Mouse (Mus musculus) heart, embryonic 11.5 days (tissue): ENCODE data around the gene Mbnl1. TPM values are rescaled to one million over a fixed set of nuclear protein-coding genes. Genes with fewer than 3 reads are reported as not detected.

Source experiments
- ATAC-seq: fragments of 200-750 bp; cut with Nextera tagmentation; replicated peaks from 2 replicates; pipeline ENCODE4 v1.8.0; 2017; ENCODE audit warnings: moderate library complexity; ENCODE audit not compliant: insufficient number of reproducible peaks, low FRiP score, low TSS enrichment
- H3K27ac ChIP-seq: fragments of 300-500 bp; sonication (generic); 2 replicates; pipeline ENCODE4 v1.5.1; 2014; ENCODE audit warnings: mild to moderate bottlenecking, low read depth, low read length
- H3K27me3 ChIP-seq: fragments of 300-500 bp; sonication (generic); 2 replicates; pipeline ENCODE4 v1.6.1; 2014; ENCODE audit warnings: mild to moderate bottlenecking, low read length, mixed read lengths; ENCODE audit not compliant: control insufficient read depth, insufficient read depth
- H3K36me3 ChIP-seq: fragments of 300-500 bp; sonication (generic); 2 replicates; pipeline ENCODE4 v1.6.1; 2014; ENCODE audit warnings: mild to moderate bottlenecking, low read length, moderate library complexity, mixed read lengths; ENCODE audit not compliant: control insufficient read depth, insufficient read depth
- H3K4me1 ChIP-seq: fragments of 300-500 bp; sonication (generic); 2 replicates; pipeline ENCODE4 v1.6.1; 2014; ENCODE audit warnings: low read length; ENCODE audit not compliant: control insufficient read depth, insufficient read depth
- H3K4me2 ChIP-seq: fragments of 300-500 bp; sonication (generic); 2 replicates; pipeline ENCODE4 v1.6.1; 2014; ENCODE audit warnings: mild to moderate bottlenecking, moderate library complexity
- H3K4me3 ChIP-seq: fragments of 300-500 bp; sonication (generic); 2 replicates; pipeline ENCODE4 v1.5.1; 2014; ENCODE audit warnings: low read depth, low read length
- H3K9ac ChIP-seq: fragments of 300-500 bp; sonication (generic); 2 replicates; pipeline ENCODE4 v1.6.1; 2014; ENCODE audit warnings: mild to moderate bottlenecking, low read depth, low read length, moderate library complexity
- H3K9me3 ChIP-seq: fragments of 300-500 bp; sonication (generic); replicated peaks from 2 replicates; pipeline ENCODE4 v1.6.1; 2016; ENCODE audit warnings: low read length; ENCODE audit not compliant: control insufficient read depth
- WGBS: fragments of 180-500 bp; shearing (Covaris S2); extraction: QIAGEN DNeasy Blood & Tissue Kit; methylation state at CpG from one replicate; pipeline ENCODE4 v1.1.7; 2014; ENCODE audit not compliant: insufficient replicate concordance; 5-methylcytosine and 5-hydroxymethylcytosine counted together
- polyA plus RNA-seq: library from polyadenylated mRNA; unstranded; fragments of >200 nt; fragmentation: Nextera tagmentation; extraction: Ambion mirVana; gene quantifications from 2 replicates; pipeline ENCODE4 v1.2.1, GENCODE M21; 2014

The Mbnl1 gene
- polyA plus RNA-seq, 1 experiment from 2014 or later = 101 TPM

DNA sequence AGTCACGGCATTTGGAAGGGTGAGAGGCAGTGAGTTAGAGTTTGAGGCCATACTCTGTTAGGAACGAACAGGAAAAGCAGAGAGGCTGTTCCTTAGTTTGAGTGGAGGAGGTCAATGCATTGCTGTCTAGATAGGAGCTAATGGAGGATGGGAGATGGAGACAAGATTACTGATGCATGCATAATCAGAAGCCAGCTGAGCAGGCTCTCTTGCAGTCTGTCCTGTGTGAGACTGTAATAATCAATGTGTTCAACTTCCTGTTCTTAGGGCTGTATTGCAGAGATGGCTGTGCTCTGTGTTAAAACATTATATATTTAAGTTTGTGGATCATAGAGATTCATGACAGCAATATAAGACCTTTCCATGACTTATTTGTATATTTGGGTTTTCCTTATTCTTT lies 87.1 kb downstream of the Mbnl1 start:
- H3K4me1 ChIP-seq = peaks cover 23% of the 10 kb centered on the region

GRCm38 (mm10) chr3:60563529-60564243 lies 91.1 kb downstream of the Mbnl1 start:
- no peak overlapping the region for H3K9ac ChIP-seq
- H3K9me3 ChIP-seq = no peaks in the 10 kb centered on the region
- 46% methylated on average over 10 of the region's 10 CpGs for WGBS
- peaks cover 19% of the 10 kb centered on the region for H3K4me1 ChIP-seq
- H3K36me3 ChIP-seq = no peaks in the 10 kb centered on the region
- no peak for ATAC-seq
- H3K27me3 ChIP-seq = no peaks in the 10 kb centered on the region
- peak overlapping the region; percentile 41; the same call in 1 of the 2 replicates for H3K27ac ChIP-seq
- no peak overlapping the region for H3K4me3 ChIP-seq
- H3K4me2 ChIP-seq = peak overlapping the region; percentile 16; the same call in 1 of the 2 replicates

More for the DNA sequence above, 87.1 kb downstream of the Mbnl1 start:
- no peak overlapping the region for H3K4me3 ChIP-seq
- no peak overlapping the region for H3K27ac ChIP-seq
- H3K9ac ChIP-seq = no peak overlapping the region
- WGBS = 77% methylated on average over 2 of the region's 2 CpGs
- H3K27me3 ChIP-seq = no peaks in the 10 kb centered on the region
- ATAC-seq = no peak
- no peak overlapping the region for H3K4me2 ChIP-seq
- H3K9me3 ChIP-seq = no peaks in the 10 kb centered on the region
- no peaks in the 10 kb centered on the region for H3K36me3 ChIP-seq

DNA sequence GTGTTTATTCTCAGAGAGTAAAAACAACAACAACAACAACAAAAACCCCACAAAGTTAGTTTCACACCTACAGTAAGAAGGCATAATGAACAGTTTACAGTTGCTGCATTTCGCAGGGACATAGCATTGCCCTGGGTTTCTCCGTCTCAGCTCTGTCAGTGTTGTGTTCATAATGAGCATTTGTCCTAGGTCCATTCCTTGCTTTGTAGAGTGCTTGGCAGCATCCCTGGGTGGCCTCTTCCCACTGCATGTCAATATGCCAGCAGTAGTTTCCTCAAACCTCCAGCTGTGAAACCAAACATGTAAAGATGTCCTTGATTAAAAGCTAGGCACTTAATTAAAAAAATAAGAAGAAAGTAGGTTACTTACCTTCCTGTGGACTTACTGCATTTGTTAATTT lies 91.6 kb downstream of the Mbnl1 start:
- no peak overlapping the region for H3K4me3 ChIP-seq
- H3K27me3 ChIP-seq = no peaks in the 10 kb centered on the region
- ATAC-seq = no peak
- 86% methylated on average over 2 of the region's 2 CpGs for WGBS
- H3K9me3 ChIP-seq = no peaks in the 10 kb centered on the region
- H3K27ac ChIP-seq = no peak overlapping the region
- no peaks in the 10 kb centered on the region for H3K36me3 ChIP-seq
- no peak overlapping the region for H3K4me2 ChIP-seq
- no peak overlapping the region for H3K9ac ChIP-seq
- peaks cover 20% of the 10 kb centered on the region for H3K4me1 ChIP-seq

DNA sequence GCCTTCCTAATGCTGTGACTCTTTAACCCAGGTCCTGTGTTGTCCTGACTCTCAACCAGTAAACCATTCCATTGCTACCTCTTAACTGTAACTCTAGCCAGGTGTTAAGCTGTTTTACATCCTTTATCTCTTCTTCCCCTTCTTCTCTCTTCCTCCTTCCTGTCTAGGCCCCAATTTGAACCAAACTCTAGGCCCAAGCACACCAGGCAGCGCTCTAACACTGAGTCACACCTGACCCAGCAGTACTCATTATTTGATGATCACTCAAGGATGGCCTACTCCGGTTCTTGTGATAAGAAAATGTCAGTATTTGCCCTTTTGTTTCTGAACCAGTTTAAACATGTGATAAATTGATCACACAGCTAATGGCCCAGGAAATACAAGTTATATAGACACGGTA lies 92.6 kb downstream of the Mbnl1 start:
- H3K9me3 ChIP-seq = no peaks in the 10 kb centered on the region
- ATAC-seq = no peak
- H3K9ac ChIP-seq = no peak overlapping the region
- H3K36me3 ChIP-seq = no peaks in the 10 kb centered on the region
- no peak overlapping the region for H3K4me3 ChIP-seq
- H3K27me3 ChIP-seq = no peaks in the 10 kb centered on the region
- 81% methylated on average over 3 of the region's 3 CpGs for WGBS
- no peak overlapping the region for H3K4me2 ChIP-seq
- H3K4me1 ChIP-seq = peaks cover 23% of the 10 kb centered on the region
- no peak overlapping the region for H3K27ac ChIP-seq

GRCm38 (mm10) chr3:60565950-60566349 lies 93.3 kb downstream of the Mbnl1 start:
- Histone ChIP-seq H3K27me3 (no peaks in the 10 kb centered on the region), H3K4me3 (no peak overlapping the region), H3K27ac (no peak overlapping the region), H3K36me3 (no peaks in the 10 kb centered on the region), H3K4me1 (peaks cover 30% of the 10 kb centered on the region), H3K4me2 (no peak overlapping the region), H3K9ac (no peak overlapping the region), H3K9me3 (no peaks in the 10 kb centered on the region)
- no peak for ATAC-seq
- 92% methylated on average over 3 of the region's 3 CpGs for WGBS

DNA sequence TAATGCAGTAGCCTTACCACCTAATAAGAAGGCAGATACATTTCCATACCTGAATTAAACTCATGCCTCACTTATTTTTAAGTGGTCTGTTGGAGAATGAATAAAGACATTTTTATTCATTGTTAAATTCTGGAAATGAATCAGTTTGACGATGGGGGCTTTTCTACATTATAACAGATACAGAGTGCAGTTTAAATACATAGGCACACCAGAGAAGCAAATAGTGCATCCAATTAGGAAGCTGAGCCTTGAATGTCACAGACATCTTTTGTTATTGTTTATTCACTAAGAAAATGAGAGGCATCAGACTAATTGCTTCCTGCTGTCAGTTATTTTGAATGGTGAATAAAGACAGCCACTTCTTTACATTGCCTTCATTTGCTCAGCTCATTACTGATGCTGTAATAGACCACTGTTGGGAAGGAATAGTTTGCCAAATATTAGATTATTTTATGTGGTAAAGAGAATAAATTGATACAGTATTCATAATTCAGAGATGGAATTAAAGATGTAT lies 95.6 kb downstream of the Mbnl1 start:
- Histone ChIP-seq H3K4me3 (no peak overlapping the region), H3K36me3 (no peaks in the 10 kb centered on the region), H3K4me2 (no peak overlapping the region)

GRCm38 (mm10) chr3:60568801-60569568 lies 96.4 kb downstream of the Mbnl1 start:
- Histone ChIP-seq H3K27ac (no peak overlapping the region), H3K9ac (no peak overlapping the region), H3K4me1 (peaks cover 28% of the 10 kb centered on the region), H3K36me3 (no peaks in the 10 kb centered on the region), H3K9me3 (no peaks in the 10 kb centered on the region), H3K4me3 (no peak overlapping the region), H3K27me3 (no peaks in the 10 kb centered on the region), H3K4me2 (no peak overlapping the region)
- WGBS = 50% methylated on average over 6 of the region's 6 CpGs
- ATAC-seq = no peak; the same call in 1 of the 2 replicates

More for the DNA sequence above, 95.6 kb downstream of the Mbnl1 start:
- Histone ChIP-seq H3K27me3 (no peaks in the 10 kb centered on the region), H3K9ac (no peak overlapping the region), H3K27ac (no peak overlapping the region), H3K9me3 (no peaks in the 10 kb centered on the region), H3K4me1 (peaks cover 29% of the 10 kb centered on the region)
- 88% methylated on average over 1 of the region's 1 CpGs for WGBS
- ATAC-seq = no peak

- ATAC-seq = no peak
- Histone ChIP-seq H3K36me3 (no peaks in the 10 kb centered on the region), H3K4me2 (no peak overlapping the region), H3K27me3 (no peaks in the 10 kb centered on the region), H3K4me1 (peaks cover 33% of the 10 kb centered on the region), H3K4me3 (no peak overlapping the region), H3K9ac (no peak overlapping the region), H3K9me3 (no peaks in the 10 kb centered on the region), H3K27ac (no peak overlapping the region)
- WGBS = 70% methylated on average over 2 of the region's 2 CpGs
Measured at GRCm38 (mm10) chr3:60569781-60570180, 97.2 kb downstream of the Mbnl1 start.
